Mouse (Mus musculus) MEL (cell line): ENCODE data around the gene Chchd1.

Experiments
- CTCF ChIP-seq, 3 experiments: IDR thresholded peaks in 2 of 3; conservative IDR thresholded peaks in 1 of 3; 2 replicates each; pipeline ENCODE4 v1.5.1; 2011 to 2012; ENCODE audit warnings: low read length in 3 of 3, low read depth in 2 of 3, mild to moderate bottlenecking in 2 of 3, improper control_type of control experiment in 1 of 3, inconsistent platforms in 1 of 3, mixed read lengths in 1 of 3, moderate library complexity in 1 of 3; ENCODE audit not compliant: control insufficient read depth in 1 of 3, insufficient read depth in 1 of 3, poor library complexity in 1 of 3, severe bottlenecking in 1 of 3
- EP300 ChIP-seq, 2 experiments: IDR thresholded peaks; 2 replicates each; pipeline ENCODE4 v1.6.1; 2011; ENCODE audit warnings: improper control_type of control experiment in 2 of 2, low read length in 2 of 2, low read depth in 1 of 2, mild to moderate bottlenecking in 1 of 2
- GATA1 ChIP-seq: IDR thresholded peaks from 2 replicates; pipeline ENCODE4 v1.6.1; 2011; ENCODE audit warnings: low read depth, low read length, improper control_type of control experiment
- MYC ChIP-seq: IDR thresholded peaks from 2 replicates; pipeline ENCODE4 v1.6.1; 2011; ENCODE audit warnings: low read depth, mild to moderate bottlenecking, low read length, improper control_type of control experiment, moderate library complexity
- NRF1 ChIP-seq: IDR thresholded peaks from 2 replicates; pipeline ENCODE4 v1.6.1; 2014; ENCODE audit warnings: low read depth, mild to moderate bottlenecking, inconsistent platforms, low read length, improper control_type of control experiment, moderate library complexity; ENCODE audit not compliant: poor library complexity, insufficient read depth, severe bottlenecking
- POLR2A ChIP-seq, 2 experiments: IDR thresholded peaks; 2 replicates each; pipeline ENCODE4 v1.6.1; 2011 to 2012; ENCODE audit warnings: low read length in 2 of 2, mild to moderate bottlenecking in 2 of 2, control low read depth in 1 of 2, improper control_type of control experiment in 1 of 2, low read depth in 1 of 2, moderate library complexity in 1 of 2; ENCODE audit not compliant: control insufficient read depth in 1 of 2, insufficient read depth in 1 of 2, poor library complexity in 1 of 2
- TBP ChIP-seq: IDR thresholded peaks from 2 replicates; pipeline ENCODE4 v1.8.0; 2011; ENCODE audit warnings: low read depth, low read length, improper control_type of control experiment

DNA sequence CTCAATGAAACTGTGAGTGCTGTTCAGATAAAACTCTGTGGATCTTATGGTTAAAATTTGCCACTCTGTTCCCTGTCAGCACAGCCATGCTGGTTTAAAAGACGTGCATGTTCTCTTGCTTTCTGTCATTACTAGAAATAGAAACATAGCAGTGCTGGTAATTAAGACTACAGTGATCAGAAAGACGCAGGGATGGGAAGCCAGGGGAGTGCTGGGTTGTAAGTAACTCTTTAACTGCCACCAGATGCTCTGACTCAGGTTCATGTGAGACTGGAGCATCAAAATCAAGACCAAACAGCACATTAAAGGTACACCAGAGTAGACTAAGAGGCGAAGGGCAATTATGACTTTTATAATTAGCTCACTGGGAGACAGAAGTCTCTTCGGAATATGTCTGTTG, 45.6 kb downstream of the Chchd1 start:
- TF ChIP-seq CTCF (IDR thresholded peaks at IDR 0.05 in 2 of 3, conservative IDR thresholded peaks at IDR 0.05 in 1 of 3; ENCODE audit: control insufficient read depth in 1 of 3, insufficient read depth in 1 of 3, low read depth in 2 of 3, low read length in 3 of 3, poor library complexity in 1 of 3, severe bottlenecking in 1 of 3) = no peak
- TF ChIP-seq EP300 (IDR thresholded peaks at IDR 0.05; ENCODE audit: low read depth in 1 of 2, low read length in 2 of 2) = no peak
- no peak for TF ChIP-seq GATA1
- TF ChIP-seq POLR2A (IDR thresholded peaks at IDR 0.05; ENCODE audit: control insufficient read depth in 1 of 2, insufficient read depth in 1 of 2, low read depth in 1 of 2, low read length in 2 of 2, poor library complexity in 1 of 2) = no peak
- no peak for TF ChIP-seq NRF1
- TF ChIP-seq MYC = no peak
- TF ChIP-seq TBP = no peak
